In genomic region chr10:119087886-119088285, GRCm38 (mm10) we compare ENCODE assay signal across 32 mouse cellular contexts.
DNase-seq lines count a peak whose midpoint lies in the region; ATAC-seq and TF ChIP-seq lines count a peak whose summit lies in the region.
"Had no signal": no experiment of that assay in that cellular context is flagged by ENCODE, and none has a peak within 500 bp of the region (broad histone marks: within the 10 kb centered on the region; RNA-seq: fewer than 3 reads in every experiment).

No protein-coding gene starts in this region.

- TF ChIP-seq CTCF in G1E (IDR thresholded peaks at IDR 0.05; ENCODE audit: low read depth, low read length): no peak

- 0 out of 2 replicates have a peak, but pooled peaks cover 3% of the 10 kb centered on the region for H3K9me3 ChIP-seq in megakaryocyte, embryonic 14.5 days
- peaks cover 2% of the 10 kb centered on the region; the same call in 1 of the 2 replicates for H3K9me3 ChIP-seq in G1E (replicated peaks)
- H3K9me3 ChIP-seq in kidney, embryonic 16.5 days (ENCODE audit: low read length): no peaks in the 10 kb centered on the region
- no peaks in the 10 kb centered on the region for H3K9me3 ChIP-seq in hindbrain, embryonic 10.5 days
- H3K9me3 ChIP-seq: heart, embryonic 10.5 days; heart, embryonic 15.5 days; hindbrain, embryonic 15.5 days; midbrain, embryonic 12.5 days; stomach, embryonic 15.5 days had no signal

- peak overlapping the region; percentile 75 for H3K4me3 ChIP-seq in megakaryocyte, embryonic 14.5 days (replicated peaks)
- H3K4me3 ChIP-seq in G1E (ENCODE audit: low read depth, low read length): no peak overlapping the region
- no peak overlapping the region for H3K4me3 ChIP-seq in kidney, embryonic 16.5 days (ENCODE audit: low read length)
- H3K4me3 ChIP-seq in hindbrain, embryonic 10.5 days: no peak overlapping the region
- H3K4me3 ChIP-seq: heart, embryonic 10.5 days; heart, embryonic 15.5 days; hindbrain, embryonic 15.5 days; layer of hippocampus, adult 2 months; midbrain, embryonic 12.5 days; stomach, embryonic 15.5 days had no signal

- 95% methylated on average over 4 of the region's 4 CpGs for WGBS in kidney, embryonic 16.5 days
- WGBS in hindbrain, embryonic 10.5 days: 94% methylated on average over 4 of the region's 4 CpGs

- DNase-seq in G1E (ENCODE audit: low spot score): no peak
- peak; percentile 21 for DNase-seq in c-Kit-positive CD71-positive TER-119-positive erythroid progenitor cells, embryonic 14.5 days (ENCODE audit: low spot score)
- DNase-seq in adrenal gland, postnatal 36 days: no peak
- no peak for DNase-seq in hindbrain, embryonic 10.5 days (ENCODE audit: low spot score)
- DNase-seq: adrenal gland, adult 8-10 months; cerebellum, adult 11 months; cerebellum, adult 9-10 months; cerebellum, postnatal 36 days; gastrocnemius, postnatal 25 days; heart, adult 11 months; heart, postnatal 4 days; kidney, adult 11 months; kidney, postnatal 25 days; layer of hippocampus, postnatal 36 days; left cerebral cortex, postnatal 4 days; lung, postnatal 4 days; retina, postnatal 1 day; right cerebral cortex, postnatal 14 days had no signal

- peaks cover 25% of the 10 kb centered on the region for H3K36me3 ChIP-seq in megakaryocyte, embryonic 14.5 days (replicated peaks; ENCODE audit: low read length)
- peaks cover 5% of the 10 kb centered on the region for H3K36me3 ChIP-seq in G1E (replicated peaks)
- no peaks in the 10 kb centered on the region for H3K36me3 ChIP-seq in kidney, embryonic 16.5 days (ENCODE audit: insufficient read depth, low read length)
- no peaks in the 10 kb centered on the region for H3K36me3 ChIP-seq in hindbrain, embryonic 10.5 days
- H3K36me3 ChIP-seq: heart, embryonic 10.5 days; heart, embryonic 15.5 days; hindbrain, embryonic 15.5 days; midbrain, embryonic 12.5 days; stomach, embryonic 15.5 days had no signal

- no peak overlapping the region for H3K4me2 ChIP-seq in kidney, embryonic 16.5 days (replicated peaks; ENCODE audit: low read depth, low read length)
- H3K4me2 ChIP-seq: heart, embryonic 15.5 days; hindbrain, embryonic 15.5 days; midbrain, embryonic 12.5 days; stomach, embryonic 15.5 days had no signal

- H3K9ac ChIP-seq in kidney, embryonic 16.5 days (replicated peaks; ENCODE audit: low read length): no peak overlapping the region
- H3K9ac ChIP-seq: heart, embryonic 15.5 days; hindbrain, embryonic 15.5 days; midbrain, embryonic 12.5 days; stomach, embryonic 15.5 days had no signal

- no peak overlapping the region for H3K27ac ChIP-seq in kidney, embryonic 16.5 days (ENCODE audit: low read length)
- H3K27ac ChIP-seq in hindbrain, embryonic 10.5 days: no peak overlapping the region
- H3K27ac ChIP-seq: heart, embryonic 15.5 days; hindbrain, embryonic 15.5 days; layer of hippocampus, adult 2 months; midbrain, embryonic 12.5 days; stomach, embryonic 15.5 days had no signal

- no peaks in the 10 kb centered on the region for H3K27me3 ChIP-seq in megakaryocyte, embryonic 14.5 days (replicated peaks)
- no peaks in the 10 kb centered on the region for H3K27me3 ChIP-seq in G1E (ENCODE audit: insufficient read depth, low read length)
- no peaks in the 10 kb centered on the region for H3K27me3 ChIP-seq in kidney, embryonic 16.5 days (ENCODE audit: insufficient read depth, low read length)
- no peaks in the 10 kb centered on the region for H3K27me3 ChIP-seq in hindbrain, embryonic 10.5 days (ENCODE audit: insufficient read depth, poor library complexity, severe bottlenecking)
- H3K27me3 ChIP-seq: heart, embryonic 15.5 days; hindbrain, embryonic 15.5 days; midbrain, embryonic 12.5 days; Patski; stomach, embryonic 15.5 days had no signal

- ATAC-seq in megakaryocyte, adult 5-6 weeks (ENCODE audit: poor library complexity, severe bottlenecking): no peak
- ATAC-seq in G1E (ENCODE audit: extremely low read depth, insufficient number of reproducible peaks, low FRiP score, poor library complexity, severe bottlenecking): 0 out of 2 replicates have a peak, but pooled peaks have one; percentile 3
- peak; percentile 59 for ATAC-seq in megakaryocyte progenitor cell, adult 5-6 weeks (replicated peaks; ENCODE audit: poor library complexity)
- no peak for ATAC-seq in kidney, embryonic 16.5 days (ENCODE audit: low FRiP score, low TSS enrichment)
- ATAC-seq: activated CD4-positive, CD25-positive, alpha-beta regulatory T cell, adult 4 months; forebrain, embryonic 14.5 days; inflammation-experienced regulatory T-cells, adult 6 months; Patski had no signal

- H3K4me1 ChIP-seq in megakaryocyte, embryonic 14.5 days: peaks cover 73% of the 10 kb centered on the region
- H3K4me1 ChIP-seq in G1E (ENCODE audit: insufficient read depth, low read depth, low read length): peaks cover 59% of the 10 kb centered on the region
- 0 out of 2 replicates have a peak, but pooled peaks cover 4% of the 10 kb centered on the region for H3K4me1 ChIP-seq in kidney, embryonic 16.5 days (ENCODE audit: insufficient read depth, low read length)
- no peaks in the 10 kb centered on the region for H3K4me1 ChIP-seq in hindbrain, embryonic 10.5 days (replicated peaks)
- H3K4me1 ChIP-seq: hindbrain, embryonic 15.5 days; midbrain, embryonic 12.5 days; stomach, embryonic 15.5 days had no signal

Comparison
In these comparisons a context has a peak if more than half of its experiments do, and no peak if none do; other contexts are left out.
1. ATAC-seq: peak in G1E (single experiment) and megakaryocyte progenitor cell, adult 5-6 weeks (single experiment); none in megakaryocyte, adult 5-6 weeks (single experiment) and kidney, embryonic 16.5 days (single experiment).